Mouse (Mus musculus) spleen, adult 2 months (tissue): ENCODE measurements at regions not wholly inside any gene's neighbourhood (a gene's known extent, or its start where the extent isn't known, plus 50 kb on each side); places are given as distances from the start of the nearest gene placed in this dataset.

Experiments
- CTCF ChIP-seq: fragments of 200-500 bp; IDR thresholded peaks from 2 replicates; pipeline ENCODE4 v1.5.1; 2011; ENCODE audit warnings: mild to moderate bottlenecking, inconsistent platforms; ENCODE audit not compliant: insufficient read depth, insufficient read length, insufficient replicate concordance; ENCODE audit errors: extremely low read depth
- POLR2A ChIP-seq: fragments of 200-500 bp; IDR thresholded peaks from 2 replicates; pipeline ENCODE4 v1.6.1; 2011; ENCODE audit warnings: low read depth, low read length, inconsistent platforms

GRCm38 (mm10) chr11:40469080-40469705, 225.8 kb downstream of the Mat2b start:
- TF ChIP-seq CTCF (no peak), POLR2A (no peak)
